Mouse (Mus musculus): ENCODE results near the gene Hspa2. TPM values are rescaled to one million over a fixed set of nuclear protein-coding genes. Genes with fewer than 3 reads are reported as not detected.
"Not testable (repeated sequence)": the region's sequence is repeated elsewhere in the genome, so short reads cannot be mapped to it uniquely, and the experiment has no call there.

Hspa2 gene
- polyA plus RNA-seq, 1 experiment, result 1.3 TPM

- H3K27ac ChIP-seq (replicated peaks; ENCODE audit: low read depth, low read length), result no peak overlapping the region
- H3K4me1 ChIP-seq (ENCODE audit: control insufficient read depth, insufficient read depth, insufficient read length, low read length), result peaks cover 3% of the 10 kb centered on the region
- H3K4me3 ChIP-seq (ENCODE audit: insufficient read depth, low read depth, low read length), result no peak overlapping the region
Observed at GRCm38 (mm10) chr12:76435084-76435483, 31.1 kb downstream of the Hspa2 start.

GRCm38 (mm10) chr12:76435549-76435948, 31.6 kb downstream of the Hspa2 start:
- no peak overlapping the region for H3K4me3 ChIP-seq (ENCODE audit: insufficient read depth, low read depth, low read length)
- H3K4me1 ChIP-seq (ENCODE audit: control insufficient read depth, insufficient read depth, insufficient read length, low read length), result no peaks in the 10 kb centered on the region; the same call in 1 of the 2 replicates
- H3K27ac ChIP-seq (replicated peaks; ENCODE audit: low read depth, low read length), result no peak overlapping the region

- not testable (repeated sequence) for H3K27ac ChIP-seq (replicated peaks; ENCODE audit: low read depth, low read length); H3K4me3 ChIP-seq (ENCODE audit: insufficient read depth, low read depth, low read length); H3K4me1 ChIP-seq (ENCODE audit: control insufficient read depth, insufficient read depth, insufficient read length, low read length)
Observed at GRCm38 (mm10) chr12:76443488-76443887, 39.5 kb downstream of the Hspa2 start.

- no peaks in the 10 kb centered on the region for H3K4me1 ChIP-seq (ENCODE audit: control insufficient read depth, insufficient read depth, insufficient read length, low read length)
- no peak overlapping the region for H3K4me3 ChIP-seq (ENCODE audit: insufficient read depth, low read depth, low read length)
Observed at GRCm38 (mm10) chr12:76444359-76444772, 40.4 kb downstream of the Hspa2 start.

GRCm38 (mm10) chr12:76444862-76445261, 40.9 kb downstream of the Hspa2 start:
- H3K4me1 ChIP-seq (ENCODE audit: control insufficient read depth, insufficient read depth, insufficient read length, low read length), result no peaks in the 10 kb centered on the region
- no peak overlapping the region for H3K27ac ChIP-seq (replicated peaks; ENCODE audit: low read depth, low read length)
- no peak overlapping the region for H3K4me3 ChIP-seq (ENCODE audit: insufficient read depth, low read depth, low read length)

More at GRCm38 (mm10) chr12:76444359-76444772, 40.4 kb downstream of the Hspa2 start:
- H3K27ac ChIP-seq (replicated peaks; ENCODE audit: low read depth, low read length), result no peak overlapping the region

GRCm38 (mm10) chr12:76446201-76446600, 42.2 kb downstream of the Hspa2 start:
- no peaks in the 10 kb centered on the region for H3K4me1 ChIP-seq (ENCODE audit: control insufficient read depth, insufficient read depth, insufficient read length, low read length)
- no peak overlapping the region for H3K27ac ChIP-seq (replicated peaks; ENCODE audit: low read depth, low read length)

GRCm38 (mm10) chr12:76448127-76448526, 44.2 kb downstream of the Hspa2 start:
- no peak overlapping the region for H3K4me3 ChIP-seq (ENCODE audit: insufficient read depth, low read depth, low read length)
- H3K27ac ChIP-seq (replicated peaks; ENCODE audit: low read depth, low read length), result no peak overlapping the region
- H3K4me1 ChIP-seq (ENCODE audit: control insufficient read depth, insufficient read depth, insufficient read length, low read length), result no peaks in the 10 kb centered on the region

More at GRCm38 (mm10) chr12:76446201-76446600, 42.2 kb downstream of the Hspa2 start:
- H3K4me3 ChIP-seq (ENCODE audit: insufficient read depth, low read depth, low read length), result no peak overlapping the region

- H3K4me3 ChIP-seq (ENCODE audit: insufficient read depth, low read depth, low read length), result no peak overlapping the region
- no peak overlapping the region for H3K27ac ChIP-seq (replicated peaks; ENCODE audit: low read depth, low read length)
- H3K4me1 ChIP-seq (ENCODE audit: control insufficient read depth, insufficient read depth, insufficient read length, low read length), result no peaks in the 10 kb centered on the region
Observed at GRCm38 (mm10) chr12:76452203-76452602, 48.2 kb downstream of the Hspa2 start.

Other genes with a start within 250 kb of the Hspa2 start
- not detected in 2 replicates for gene Esr2, start 226.9 kb upstream of the Hspa2 start, polyA plus RNA-seq (2012; ENCODE audit: insufficient read depth, insufficient read length, missing spikeins)
- gene Tex21, start 157.4 kb upstream of the Hspa2 start, polyA plus RNA-seq (2012; ENCODE audit: insufficient read depth, insufficient read length, missing spikeins), result not detected in 2 replicates
- gene Mthfd1, start 148.9 kb upstream of the Hspa2 start, polyA plus RNA-seq (2012; ENCODE audit: insufficient read depth, insufficient read length, missing spikeins), result 14.7 and 15.1 TPM in 2 replicates
- 0.71 and 0.87 TPM in 2 replicates for gene Akap5, start 79.3 kb upstream of the Hspa2 start, polyA plus RNA-seq (2012; ENCODE audit: insufficient read depth, insufficient read length, missing spikeins)
- gene Zbtb25, start 34.6 kb upstream of the Hspa2 start, polyA plus RNA-seq (2012; ENCODE audit: insufficient read depth, insufficient read length, missing spikeins), result 7.3 and 10.2 TPM in 2 replicates
- 1.7 and 2.7 TPM in 2 replicates for gene Zbtb1, start 33.9 kb upstream of the Hspa2 start, polyA plus RNA-seq (2012; ENCODE audit: insufficient read depth, insufficient read length, missing spikeins)
- not detected in 2 replicates for gene Ppp1r36, start 13.4 kb downstream of the Hspa2 start, polyA plus RNA-seq (2012; ENCODE audit: insufficient read depth, insufficient read length, missing spikeins)
- 6.3 and 6.5 TPM in 2 replicates for gene Plekhg3, start 126.7 kb downstream of the Hspa2 start, polyA plus RNA-seq (2012; ENCODE audit: insufficient read depth, insufficient read length, missing spikeins)

Measured in brown adipose tissue, adult 24 weeks (tissue).